Mouse (Mus musculus) olfactory bulb, adult 2 months (tissue): Measurements from ENCODE around the gene Pde6g.

ENCODE experiments used
- CTCF ChIP-seq: fragments of 200-500 bp; IDR thresholded peaks from 2 replicates; pipeline ENCODE4 v1.5.1; 2012; ENCODE audit warnings: low read depth, mild to moderate bottlenecking, low read length, moderate library complexity; ENCODE audit not compliant: insufficient read depth
- POLR2A ChIP-seq: fragments of 200-500 bp; IDR thresholded peaks from 2 replicates; pipeline ENCODE4 v1.6.1; 2012; ENCODE audit warnings: mild to moderate bottlenecking, low read depth, low read length, moderate library complexity; ENCODE audit not compliant: insufficient read depth

DNA sequence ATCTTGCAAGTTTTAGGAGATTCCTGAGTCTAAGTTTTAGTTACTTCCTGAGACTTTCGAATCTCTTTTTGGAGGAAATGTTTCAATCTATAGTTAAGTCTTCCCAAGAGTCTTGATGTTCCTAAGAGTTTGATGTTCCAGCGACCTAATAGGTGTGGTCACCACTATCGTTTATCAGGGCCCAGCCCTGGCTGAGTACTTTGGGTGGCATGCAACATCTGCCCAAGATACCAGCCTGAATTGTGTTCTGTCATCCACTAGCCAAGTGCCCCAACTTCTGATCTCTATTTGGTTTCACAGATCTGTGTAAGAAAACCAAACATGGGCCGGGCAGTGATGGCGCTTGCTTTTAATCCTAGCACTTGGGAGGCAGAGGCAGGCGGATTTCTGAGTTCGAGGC, 2.1 kb upstream of the Pde6g start:
- no peak for TF ChIP-seq POLR2A
- TF ChIP-seq CTCF: no peak
